Mouse (Mus musculus) lung, postnatal 25 days (tissue): ENCODE measurements around the gene Gmps.
A peak's percentile ranks its signal among the peaks of the same experiment; 100 is the strongest.

ENCODE experiments used
- DNase-seq: peaks from one replicate; pipeline ENCODE4 v3.0.0; 2022; ENCODE audit warnings: low spot score

The Gmps gene

GRCm38 (mm10) chr3:63975955-63976908 lies at the start of gene Gmps:
Gmps (plus strand) TSS chr3:63976106.
- DNase-seq, result peak; percentile 94

GRCm38 (mm10) chr3:63928878-63929859 lies 46.7 kb upstream of the Gmps start, which contains the start of gene E130311K13Rik:
E130311K13Rik (minus strand) TSS chr3:63929472.
- peak; percentile 88 for DNase-seq

- DNase-seq, result no peak
Measured at GRCm38 (mm10) chr3:63938928-63939327, 37.0 kb upstream of the Gmps start.

- DNase-seq, result no peak
Measured at GRCm38 (mm10) chr3:63941204-63941850, 34.6 kb upstream of the Gmps start.

- DNase-seq, result no peak
Measured at GRCm38 (mm10) chr3:63949837-63950236, 26.1 kb upstream of the Gmps start.

GRCm38 (mm10) chr3:63963421-63964099 lies 12.3 kb upstream of the Gmps start:
- no peak for DNase-seq

GRCm38 (mm10) chr3:63964100-63964921 lies 11.6 kb upstream of the Gmps start, which contains the start of gene Slc33a1:
Slc33a1 (minus strand) TSS chr3:63964768.
- peak; percentile 98 for DNase-seq

- no peak for DNase-seq
Measured at GRCm38 (mm10) chr3:63964922-63965249, 11.0 kb upstream of the Gmps start.

GRCm38 (mm10) chr3:63965929-63966328 lies 10.0 kb upstream of the Gmps start:
- no peak for DNase-seq

- no peak for DNase-seq
Measured at GRCm38 (mm10) chr3:63977895-63978294, 2.0 kb downstream of the Gmps start.

- DNase-seq, result no peak
Measured at GRCm38 (mm10) chr3:63986656-63987055, 10.8 kb downstream of the Gmps start.

- DNase-seq, result no peak
Measured at GRCm38 (mm10) chr3:63988722-63989440, 13.0 kb downstream of the Gmps start.

- DNase-seq, result no peak
Measured at GRCm38 (mm10) chr3:64021436-64021835, 45.5 kb downstream of the Gmps start.

GRCm38 (mm10) chr3:64021867-64022266 lies 46.0 kb downstream of the Gmps start:
- no peak for DNase-seq

GRCm38 (mm10) chr3:64029846-64030245 lies 53.9 kb downstream of the Gmps start:
- DNase-seq, result no peak

- peak; percentile 43 for DNase-seq
Measured at GRCm38 (mm10) chr3:64038136-64038841, 62.4 kb downstream of the Gmps start.

- DNase-seq, result peak; percentile 82
Measured at GRCm38 (mm10) chr3:64039818-64040784, 64.2 kb downstream of the Gmps start.
